Mouse (Mus musculus) layer of hippocampus, adult 8-10 months (tissue): ENCODE measurements around the gene Vnn1. TPM values are rescaled to one million over a fixed set of nuclear protein-coding genes. Genes with fewer than 3 reads are reported as not detected.

Experiments
- DNase-seq, 2 experiments: peaks; one replicate each; pipeline ENCODE4 v3.0.0; 2022; ENCODE audit warnings: low spot score in 2 of 2
- total RNA-seq, 4 experiments: library from RNA; stranded (reverse); gene quantifications; 2 replicates each; pipeline ENCODE4 v1.2.4; 2022

Vnn1 gene
- not detected for total RNA-seq

DNA sequence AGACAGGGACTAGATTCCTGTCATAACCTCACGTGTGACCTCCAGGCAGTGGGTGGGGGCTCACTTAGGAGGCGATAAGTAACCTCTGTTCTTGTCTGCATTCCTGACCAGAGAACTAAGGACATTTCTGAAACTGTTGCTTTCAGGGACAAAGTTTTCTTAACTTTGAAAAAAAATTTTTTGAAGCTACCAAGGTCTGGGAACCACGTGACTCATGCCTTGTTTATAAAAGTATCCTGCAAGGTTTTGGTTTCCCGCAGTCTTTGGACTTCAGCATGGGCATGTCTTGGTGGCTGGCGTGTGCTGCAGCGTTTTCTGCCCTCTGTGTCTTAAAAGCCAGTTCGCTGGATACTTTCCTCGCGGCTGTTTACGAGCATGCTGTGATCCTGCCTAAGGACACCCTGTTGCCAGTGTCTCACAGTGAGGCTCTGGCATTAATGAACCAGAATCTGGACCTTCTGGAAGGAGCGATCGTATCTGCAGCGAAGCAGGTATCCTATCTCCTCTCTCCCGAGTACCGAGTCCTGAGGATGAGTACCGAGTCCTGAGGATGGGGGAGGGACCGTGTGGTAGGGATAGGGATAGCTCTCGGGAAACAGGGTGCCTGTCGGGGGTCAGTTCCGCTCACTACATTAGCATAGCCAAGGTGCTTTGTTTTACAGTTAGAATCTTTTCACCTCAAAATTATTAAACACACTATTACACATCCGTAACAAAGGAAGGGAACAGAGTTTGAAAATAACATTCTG, at the start of gene Vnn1:
Vnn1 (plus strand) TSS at position 88 of the 749 bp plus-strand sequence.
- no peak for DNase-seq

- DNase-seq = no peak
These were observed 43.1 kb upstream of the Vnn1 start, which contains the start of gene Vnn3 for GRCm38 (mm10) chr10:23851228-23851912. Gene Vnn3 (plus strand): TSS chr10:23851462.

GRCm38 (mm10) chr10:23852096-23852495, 42.4 kb upstream of the Vnn1 start:
- no peak for DNase-seq

DNA sequence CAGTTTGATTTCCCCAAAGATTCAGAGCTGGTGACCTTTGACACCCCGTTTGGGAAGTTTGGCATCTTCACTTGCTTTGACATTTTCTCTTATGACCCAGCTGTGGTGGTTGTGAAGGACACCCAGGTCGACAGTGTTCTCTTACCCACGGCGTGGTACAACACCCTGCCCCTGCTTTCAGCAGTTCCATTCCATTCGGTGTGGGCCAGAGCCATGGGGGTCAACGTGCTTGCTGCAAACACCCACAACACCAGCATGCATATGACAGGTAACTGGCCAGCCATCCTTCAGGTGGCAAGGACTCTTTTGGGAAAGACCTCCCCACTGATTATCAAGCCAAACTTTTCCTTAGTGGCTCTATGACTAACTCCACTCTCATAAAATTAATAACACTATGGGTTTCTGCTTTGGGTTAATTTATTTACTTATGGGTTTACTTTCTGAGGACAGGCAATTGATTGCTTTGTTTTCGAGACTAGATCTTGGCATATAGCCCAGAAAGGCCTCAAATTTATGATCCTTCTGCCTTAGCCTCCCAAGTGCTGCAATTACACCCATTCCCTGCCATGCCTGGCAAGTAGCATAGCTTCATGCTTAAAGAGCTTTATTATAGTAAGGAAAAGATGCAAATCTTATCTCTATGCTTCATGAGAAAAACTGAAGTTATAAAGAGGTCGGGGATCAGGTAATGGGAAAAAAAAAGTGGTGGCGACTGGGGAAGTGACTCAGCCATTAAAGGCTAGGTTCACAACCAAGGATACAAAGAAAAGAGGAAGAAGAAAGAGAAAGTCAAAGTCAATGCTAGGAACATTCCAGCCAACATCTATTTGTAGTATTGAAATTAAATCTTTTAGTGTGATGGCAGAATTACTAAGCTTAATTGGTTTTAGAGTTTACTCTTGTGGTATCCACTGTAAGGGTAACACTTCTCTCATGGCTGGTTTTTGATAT, 29.9 kb upstream of the Vnn1 start:
- no peak for DNase-seq

GRCm38 (mm10) chr10:23880695-23881094, 13.8 kb upstream of the Vnn1 start:
- no peak for DNase-seq

- no peak for DNase-seq
These were observed 9.6 kb upstream of the Vnn1 start for GRCm38 (mm10) chr10:23884910-23885309.

GRCm38 (mm10) chr10:23886060-23886459, 8.4 kb upstream of the Vnn1 start:
- DNase-seq = no peak

- DNase-seq = no peak
These were observed 1.5 kb upstream of the Vnn1 start for GRCm38 (mm10) chr10:23892987-23893386.

DNA sequence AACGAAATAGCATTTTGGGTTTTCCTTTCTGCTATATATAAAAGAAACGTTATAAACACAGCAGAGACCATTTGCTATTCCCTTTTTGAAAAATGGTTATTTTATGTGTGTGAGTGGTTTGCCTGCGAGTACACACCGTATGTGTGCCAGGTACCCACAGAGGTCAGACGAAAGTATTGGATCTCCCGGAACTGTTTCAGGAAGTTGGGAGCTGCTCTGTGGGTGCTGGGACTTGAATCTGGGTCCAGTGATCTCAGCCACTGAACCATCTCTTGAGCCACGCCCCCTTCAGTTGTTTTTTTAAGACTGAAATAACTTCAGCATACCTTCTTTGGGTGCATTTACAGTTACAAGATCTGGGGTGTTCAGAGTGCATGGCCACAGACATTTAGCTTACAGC, 888 bp downstream of the Vnn1 start:
- no peak for DNase-seq

GRCm38 (mm10) chr10:23901119-23901518, 6.6 kb downstream of the Vnn1 start:
- DNase-seq = no peak

DNA sequence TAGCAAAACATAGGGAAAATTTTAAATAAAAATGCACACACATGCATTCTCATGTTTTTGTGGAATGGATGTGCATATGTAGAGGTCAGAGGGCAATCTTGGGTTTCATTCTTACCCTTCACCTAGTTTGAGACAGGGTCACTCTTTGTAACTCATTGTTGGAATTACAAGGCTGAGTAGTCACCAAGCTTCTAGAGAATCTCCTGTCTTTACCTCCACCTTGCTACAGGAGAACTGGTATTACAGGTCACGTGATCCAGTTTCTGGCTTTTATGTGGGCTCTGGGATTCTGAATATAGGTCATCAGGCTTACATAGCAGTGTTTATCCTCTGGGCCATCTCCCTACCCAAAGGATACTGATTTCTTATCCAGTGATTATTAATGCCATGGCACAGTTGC, 11.2 kb downstream of the Vnn1 start:
- no peak for DNase-seq

DNA sequence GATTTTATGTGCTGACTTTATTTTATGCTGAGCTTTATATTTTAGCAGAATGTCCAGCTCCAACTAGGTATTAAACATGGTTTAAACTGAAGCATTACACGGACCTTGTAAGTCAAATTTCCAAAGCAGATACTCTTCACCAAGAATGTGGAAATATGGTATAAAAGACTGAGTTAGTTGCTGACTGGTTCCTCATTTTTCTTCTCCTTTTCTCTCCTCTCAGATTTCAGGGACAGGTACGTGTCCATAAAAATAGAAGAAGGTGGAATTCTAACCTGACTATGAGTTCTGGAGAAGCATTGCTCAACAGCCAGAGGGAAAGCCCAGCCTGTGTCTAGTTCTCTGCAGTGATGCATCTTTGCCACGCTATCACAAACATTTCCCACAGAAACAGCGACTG, 25.6 kb downstream of the Vnn1 start, which contains the start of gene Taar1:
Taar1 (plus strand) TSS at position 301 of the 400 bp plus-strand sequence.
- DNase-seq = no peak

GRCm38 (mm10) chr10:23922468-23922867, 28.0 kb downstream of the Vnn1 start:
- no peak for DNase-seq

GRCm38 (mm10) chr10:23923941-23924340, 29.5 kb downstream of the Vnn1 start:
- no peak for DNase-seq

GRCm38 (mm10) chr10:23937613-23938012, 43.1 kb downstream of the Vnn1 start:
- no peak for DNase-seq

DNA sequence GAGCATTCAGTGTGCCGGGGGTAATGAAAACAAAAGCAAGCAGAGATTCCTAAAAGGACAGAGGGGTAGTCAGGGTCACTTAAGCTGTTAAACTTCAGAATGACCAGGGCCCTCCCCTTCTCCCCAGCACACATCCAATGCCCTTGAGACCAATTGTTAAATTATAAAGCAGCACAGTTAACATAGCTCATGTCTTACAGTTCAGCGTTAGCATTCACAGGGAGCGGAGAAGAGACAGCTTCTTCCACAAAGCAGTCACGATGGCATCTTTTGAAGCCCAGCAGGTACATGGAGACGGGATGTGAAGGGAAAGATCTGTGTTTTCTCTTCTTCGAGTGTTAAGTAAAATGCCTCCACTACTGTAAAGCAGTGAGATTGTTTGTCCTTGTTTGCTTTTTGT, 43.8 kb downstream of the Vnn1 start, which contains the start of gene Taar2:
Taar2 (plus strand) TSS at position 261 of the 400 bp plus-strand sequence.
- DNase-seq = no peak

DNA sequence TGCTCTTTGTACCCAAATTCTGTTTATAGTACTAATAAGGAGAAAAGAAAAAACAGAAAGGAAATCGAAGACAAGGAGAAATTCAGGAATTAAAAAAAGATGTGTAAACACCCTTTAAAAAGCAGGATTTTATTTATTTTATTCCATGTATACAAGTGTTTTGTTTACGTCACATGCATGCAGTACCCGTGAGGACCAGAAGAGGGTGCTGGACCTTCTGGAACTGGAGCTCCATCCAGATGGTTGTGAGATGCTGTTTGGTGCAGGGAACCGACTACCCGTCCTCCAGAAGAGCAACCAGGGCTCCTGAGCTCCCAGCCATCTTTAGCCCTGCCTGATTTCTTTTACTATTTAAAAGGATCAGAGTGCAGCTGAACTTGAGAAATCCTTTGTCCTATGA, 48.0 kb downstream of the Vnn1 start:
- DNase-seq = no peak

DNA sequence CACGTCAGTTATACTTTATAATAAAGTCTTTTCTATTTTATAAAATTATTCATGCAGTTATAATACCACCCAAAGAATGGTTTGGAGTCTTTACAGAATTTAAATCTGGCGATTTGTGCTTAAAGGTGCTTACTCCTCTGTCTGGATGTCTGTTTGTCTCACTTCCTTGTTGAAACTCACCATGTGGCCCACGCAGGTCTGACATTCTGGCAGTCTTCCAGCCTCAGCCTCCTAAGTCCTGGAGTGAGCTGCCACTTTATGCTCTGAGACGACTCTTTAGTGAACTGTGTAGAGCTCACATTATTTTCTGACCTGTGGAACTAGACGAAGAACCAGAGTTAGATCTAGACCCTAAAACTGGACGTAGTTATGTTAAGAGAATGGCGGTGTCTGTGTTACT, 53.5 kb downstream of the Vnn1 start:
- DNase-seq = no peak

- DNase-seq = no peak
These were observed 55.1 kb downstream of the Vnn1 start, which contains the start of gene Taar3 for GRCm38 (mm10) chr10:23949508-23950005. Gene Taar3 (plus strand): TSS chr10:23949558.

DNA sequence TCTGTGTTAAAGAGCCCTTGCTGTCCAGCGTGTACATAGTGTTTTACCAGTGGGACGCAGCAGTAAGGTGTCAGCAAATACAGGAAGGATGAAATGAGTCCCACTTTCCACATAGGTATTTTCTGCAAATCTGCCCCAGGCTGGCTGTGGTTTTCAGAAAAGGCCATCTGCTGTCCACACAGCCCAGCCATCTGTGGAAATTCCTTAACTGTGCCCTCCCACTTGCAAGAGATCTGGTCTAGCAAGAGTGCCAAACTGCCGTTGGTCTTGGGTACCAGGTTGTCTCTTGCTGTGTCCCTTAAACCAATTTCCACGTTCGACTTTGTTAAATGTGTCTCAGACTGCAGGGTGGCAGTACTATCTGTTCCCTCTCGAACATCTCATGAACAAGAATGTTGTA, 57.2 kb downstream of the Vnn1 start:
- no peak for DNase-seq
